Mouse (Mus musculus): ENCODE data around the gene Ankrd34a. TPM values are rescaled to one million over a fixed set of nuclear protein-coding genes. Genes with fewer than 3 reads are reported as not detected.

The Ankrd34a gene
- total and polyA plus RNA-seq, 3 experiments, result 0.04 to 0.11 TPM; not detected in 1

DNA sequence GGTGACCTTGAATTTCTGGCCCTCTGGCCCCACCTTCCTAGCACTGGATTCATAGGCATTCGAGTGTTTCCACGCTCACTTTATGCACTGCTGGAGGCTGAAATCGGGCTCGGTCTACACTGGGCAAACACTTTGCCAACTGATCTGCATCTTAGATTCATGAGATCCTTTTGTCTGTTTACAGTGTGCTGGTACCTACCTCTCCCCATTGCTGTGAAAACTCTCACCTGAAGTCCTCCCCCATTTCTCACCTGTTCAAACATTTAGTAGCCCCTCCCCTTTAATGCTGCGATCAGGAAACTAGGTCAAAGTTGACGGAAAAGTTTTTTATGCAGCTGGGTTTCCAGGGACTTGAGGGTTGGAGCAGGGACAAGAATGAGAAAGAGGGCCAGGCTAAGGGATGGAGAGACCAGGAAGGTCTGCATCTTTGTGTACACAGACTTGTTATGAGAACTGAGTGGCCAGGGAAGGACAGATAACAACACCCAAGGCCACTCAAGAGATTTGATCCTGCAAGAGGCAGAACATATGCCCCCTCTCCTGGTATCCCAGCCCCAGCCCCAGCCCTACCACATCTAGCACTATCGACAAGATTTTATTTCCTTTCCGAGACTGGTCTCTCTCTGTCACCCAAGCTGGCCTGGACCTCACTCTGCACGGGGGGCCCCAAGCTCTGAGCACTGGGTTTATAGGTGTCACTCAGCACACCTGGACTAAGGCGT, 32.4 kb upstream of the Ankrd34a start:
- H3K4me1 ChIP-seq (ENCODE audit: control insufficient read depth in 1 of 2, insufficient read depth in 2 of 2), result peaks cover 8 to 61% of the 10 kb centered on the region in 2 experiments
- no peak overlapping the region for H3K4me3 ChIP-seq (replicated peaks in 1 of 3; ENCODE audit: low read depth in 2 of 3, low read length in 2 of 3, poor library complexity in 1 of 3)
- in situ Hi-C loops (cut with MboI; ENCODE audit: low pct_ligation_motif_present, low pct_unique_long_range_greater_than_20kb, low sequenced_read_pairs) (no loop called here), dilution Hi-C loops (cut with MboI; ENCODE audit: extremely low pct_ligation_motif_present, extremely low pct_unique_long_range_greater_than_20kb, low sequenced_read_pairs) (no loop called here)
- no peaks in the 10 kb centered on the region for H3K9me3 ChIP-seq (replicated peaks; ENCODE audit: low read length)
- peaks cover 27 to 28% of the 10 kb centered on the region in 2 experiments for H3K36me3 ChIP-seq (replicated peaks in 1 of 2; ENCODE audit: control insufficient read depth in 1 of 2, insufficient read depth in 1 of 2, low read length in 1 of 2)
- TF ChIP-seq USF2 (conservative IDR thresholded peaks at IDR 0.05; ENCODE audit: low read depth, low read length), result no peak
- no peak for TF ChIP-seq NELFE (IDR thresholded peaks at IDR 0.05; ENCODE audit: low read depth, low read length)
- TF ChIP-seq TBP (conservative IDR thresholded peaks at IDR 0.05; ENCODE audit: low read depth, low read length), result no peak
- TF ChIP-seq MAX (IDR thresholded peaks at IDR 0.05; ENCODE audit: low read length), result no peak
- no peak for TF ChIP-seq MYC (IDR thresholded peaks at IDR 0.05; ENCODE audit: low read depth, low read length)
- no peak for TF ChIP-seq ETS1 (conservative IDR thresholded peaks at IDR 0.05; ENCODE audit: low read depth, low read length)
- no peak for TF ChIP-seq ZKSCAN1 (IDR thresholded peaks at IDR 0.05; ENCODE audit: borderline replicate concordance, low read depth, low read length)
- no peak for TF ChIP-seq UBTF (IDR thresholded peaks at IDR 0.05; ENCODE audit: low read depth, low read length)
- no peak for TF ChIP-seq PAX5 (IDR thresholded peaks at IDR 0.05; ENCODE audit: low read length)
- no peak for TF ChIP-seq NRF1 (IDR thresholded peaks at IDR 0.05; ENCODE audit: low read depth, low read length)
- no peak for TF ChIP-seq HCFC1 (IDR thresholded peaks at IDR 0.05; ENCODE audit: low read depth, low read length)
- TF ChIP-seq POLR2A (IDR thresholded peaks at IDR 0.05; ENCODE audit: low read depth, low read length), result no peak
- no peak for TF ChIP-seq KAT2A (IDR thresholded peaks at IDR 0.05; ENCODE audit: insufficient replicate concordance, low read length)
- TF ChIP-seq GABPA (IDR thresholded peaks at IDR 0.05; ENCODE audit: insufficient replicate concordance, low read depth, low read length), result no peak
- no peak for TF ChIP-seq E2F4 (IDR thresholded peaks at IDR 0.05; ENCODE audit: insufficient replicate concordance, low read depth, low read length)
- TF ChIP-seq MEF2A (IDR thresholded peaks at IDR 0.05; ENCODE audit: borderline replicate concordance, low read depth, low read length), result no peak
- TF ChIP-seq CTCF (conservative IDR thresholded peaks at IDR 0.05 in 1 of 2, IDR thresholded peaks at IDR 0.05 in 1 of 2; ENCODE audit: low read depth in 2 of 2, low read length in 2 of 2), result no peak
- no peak for TF ChIP-seq MAZ (IDR thresholded peaks at IDR 0.05; ENCODE audit: low read depth, low read length)
- H3K27me3 ChIP-seq (replicated peaks), result no peaks in the 10 kb centered on the region
- no peak overlapping the region for H3K27ac ChIP-seq (ENCODE audit: insufficient read depth, low read depth)
- H3K79me2 ChIP-seq (replicated peaks; ENCODE audit: control insufficient read depth, extremely low read depth, insufficient read depth, poor library complexity, severe bottlenecking), result peaks cover 29% of the 10 kb centered on the region
- no peak overlapping the region for H3K4me2 ChIP-seq (ENCODE audit: insufficient read depth, low read depth, poor library complexity, severe bottlenecking)
- H3K9ac ChIP-seq (ENCODE audit: insufficient read depth, low read depth), result no peak overlapping the region
- no peak for DNase-seq (ENCODE audit: extremely low read depth)

DNA sequence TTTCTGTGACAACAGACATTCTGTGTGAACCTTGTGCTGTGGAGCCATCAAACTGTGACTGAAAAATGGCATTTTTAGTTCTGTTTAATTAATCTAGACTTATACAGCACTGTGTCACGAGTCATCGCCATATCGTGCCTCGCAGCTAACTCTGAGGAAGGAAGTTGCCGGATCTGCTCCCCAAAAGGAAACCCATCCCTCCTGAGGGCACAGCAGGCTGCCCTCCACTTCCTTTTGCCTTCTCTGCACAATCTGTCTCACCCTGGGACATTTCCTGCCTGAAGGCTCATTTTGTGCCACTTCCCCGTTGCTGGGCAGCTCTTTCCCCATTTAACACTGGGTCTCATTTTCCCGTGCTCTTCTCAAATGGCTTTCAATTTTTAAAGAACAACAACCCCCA, 31.8 kb upstream of the Ankrd34a start:
- in situ Hi-C loops (cut with MboI; ENCODE audit: low pct_ligation_motif_present, low pct_unique_long_range_greater_than_20kb, low sequenced_read_pairs), result no loop called here
- Histone ChIP-seq H3K4me1 (ENCODE audit: control insufficient read depth in 1 of 2, insufficient read depth in 2 of 2) (peaks cover 8 to 67% of the 10 kb centered on the region in 2 experiments), H3K79me2 (replicated peaks; ENCODE audit: control insufficient read depth, extremely low read depth, insufficient read depth, poor library complexity, severe bottlenecking) (peaks cover 23% of the 10 kb centered on the region), H3K4me3 (replicated peaks in 1 of 3; ENCODE audit: low read depth in 2 of 3, low read length in 2 of 3, poor library complexity in 1 of 3) (no peak overlapping the region), H3K27ac (ENCODE audit: insufficient read depth, low read depth) (no peak overlapping the region), H3K9ac (ENCODE audit: insufficient read depth, low read depth) (no peak overlapping the region), H3K4me2 (ENCODE audit: insufficient read depth, low read depth, poor library complexity, severe bottlenecking) (no peak overlapping the region), H3K9me3 (replicated peaks; ENCODE audit: low read length) (no peaks in the 10 kb centered on the region), H3K27me3 (replicated peaks) (no peaks in the 10 kb centered on the region), H3K36me3 (replicated peaks in 1 of 2; ENCODE audit: control insufficient read depth in 1 of 2, insufficient read depth in 1 of 2, low read length in 1 of 2) (peaks cover 22 to 23% of the 10 kb centered on the region in 2 experiments)
- DNase-seq (ENCODE audit: extremely low read depth), result no peak
- no peak for TF ChIP-seq POLR2A (IDR thresholded peaks at IDR 0.05; ENCODE audit: low read depth, low read length)
- 0 out of 2 replicates have a peak, but pooled peaks have one; percentile 14 for TF ChIP-seq EP300 (IDR thresholded peaks at IDR 0.05; ENCODE audit: low read length)
- TF ChIP-seq POLR2AphosphoS2 (IDR thresholded peaks at IDR 0.05; ENCODE audit: low read depth, low read length), result no peak
- peak; percentile 24; the same call in 1 of the 2 replicates for TF ChIP-seq MAX (IDR thresholded peaks at IDR 0.05; ENCODE audit: low read length)
- TF ChIP-seq TBP (conservative IDR thresholded peaks at IDR 0.05; ENCODE audit: low read depth, low read length), result no peak
- no peak for TF ChIP-seq NELFE (IDR thresholded peaks at IDR 0.05; ENCODE audit: low read depth, low read length)
- no peak for TF ChIP-seq CTCF (conservative IDR thresholded peaks at IDR 0.05 in 1 of 2, IDR thresholded peaks at IDR 0.05 in 1 of 2; ENCODE audit: low read depth in 2 of 2, low read length in 2 of 2)
- dilution Hi-C loops (cut with MboI; ENCODE audit: extremely low pct_ligation_motif_present, extremely low pct_unique_long_range_greater_than_20kb, low sequenced_read_pairs), result no loop called here

Data from CH12.LX (cell line).